Mouse (Mus musculus) MEL (cell line): ENCODE measurements around the gene Bptf. TPM values are rescaled to one million over a fixed set of nuclear protein-coding genes. Genes with fewer than 3 reads are reported as not detected.

Experiments used
- DNase-seq: peaks from one replicate; pipeline ENCODE4 v3.0.0; 2011; ENCODE audit warnings: low read depth, low spot score
- H3K27ac ChIP-seq: 2 replicates; pipeline ENCODE4 v1.5.1; 2012; ENCODE audit warnings: low read depth, mild to moderate bottlenecking, control low read depth, low read length, moderate library complexity; ENCODE audit not compliant: control insufficient read depth
- H3K27me3 ChIP-seq, 2 experiments: fragments of 150-350 bp in 1 of 2; sonication (generic) in 1 of 2; 2 replicates each; pipeline ENCODE4 v1.6.1; 2012; ENCODE audit warnings: low read length in 2 of 2, mild to moderate bottlenecking in 2 of 2, improper control_type of control experiment in 1 of 2, moderate library complexity in 1 of 2; ENCODE audit not compliant: insufficient read depth in 2 of 2, control insufficient read depth in 1 of 2
- H3K36me3 ChIP-seq, 2 experiments: 2 replicates each; pipeline ENCODE4 v1.6.1; 2012 to 2014; ENCODE audit warnings: low read length in 2 of 2, improper control_type of control experiment in 1 of 2, inconsistent platforms in 1 of 2, mild to moderate bottlenecking in 1 of 2; ENCODE audit not compliant: insufficient read depth in 2 of 2, control insufficient read depth in 1 of 2
- H3K4me1 ChIP-seq, 2 experiments: fragments of 150-350 bp in 1 of 2; sonication (generic) in 1 of 2; 2 replicates each; pipeline ENCODE4 v1.6.1; 2012; ENCODE audit warnings: low read length in 2 of 2, improper control_type of control experiment in 1 of 2, mild to moderate bottlenecking in 1 of 2; ENCODE audit not compliant: insufficient read depth in 2 of 2, control insufficient read depth in 1 of 2
- H3K4me3 ChIP-seq, 2 experiments: fragments of 150-350 bp in 1 of 2; sonication (generic) in 1 of 2; 2 replicates each; pipeline ENCODE4 v1.5.1; 2012; ENCODE audit warnings: low read depth in 2 of 2, low read length in 2 of 2, mild to moderate bottlenecking in 2 of 2, moderate library complexity in 2 of 2, control low read depth in 1 of 2, improper control_type of control experiment in 1 of 2; ENCODE audit not compliant: control insufficient read depth in 1 of 2, insufficient read depth in 1 of 2
- H3K79me2 ChIP-seq: 2 replicates; pipeline ENCODE4 v1.6.1; 2012; ENCODE audit warnings: mild to moderate bottlenecking, low read length, moderate library complexity; ENCODE audit not compliant: control insufficient read depth, poor library complexity, insufficient read depth
- H3K9ac ChIP-seq: 2 replicates; pipeline ENCODE4 v1.6.1; 2012; ENCODE audit warnings: low read depth, mild to moderate bottlenecking, control low read depth, low read length, moderate library complexity; ENCODE audit not compliant: control insufficient read depth, poor library complexity, severe bottlenecking
- H3K9me3 ChIP-seq: fragments of 150-350 bp; sonication (generic); replicated peaks from 2 replicates; pipeline ENCODE4 v1.6.1; 2012; ENCODE audit warnings: mild to moderate bottlenecking, low read length, improper control_type of control experiment, moderate library complexity; ENCODE audit not compliant: insufficient read depth
- E2F4 ChIP-seq: IDR thresholded peaks from 2 replicates; pipeline ENCODE4 v1.6.1; 2011; ENCODE audit warnings: low read depth, low read length, improper control_type of control experiment, borderline replicate concordance
- ELF1 ChIP-seq: IDR thresholded peaks from 2 replicates; pipeline ENCODE4 v1.6.1; 2014; ENCODE audit warnings: low read depth, mild to moderate bottlenecking, inconsistent platforms, low read length, improper control_type of control experiment, moderate library complexity
- EP300 ChIP-seq, 2 experiments: IDR thresholded peaks; 2 replicates each; pipeline ENCODE4 v1.6.1; 2011; ENCODE audit warnings: improper control_type of control experiment in 2 of 2, low read length in 2 of 2, low read depth in 1 of 2, mild to moderate bottlenecking in 1 of 2
- ETS1 ChIP-seq: IDR thresholded peaks from 2 replicates; pipeline ENCODE4 v1.6.1; 2012; ENCODE audit warnings: low read depth, mild to moderate bottlenecking, inconsistent platforms, low read length, improper control_type of control experiment, moderate library complexity
- GATA1 ChIP-seq: IDR thresholded peaks from 2 replicates; pipeline ENCODE4 v1.6.1; 2011; ENCODE audit warnings: low read depth, low read length, improper control_type of control experiment
- JUND ChIP-seq: IDR thresholded peaks from 2 replicates; pipeline ENCODE4 v1.6.1; 2011; ENCODE audit warnings: low read depth, mild to moderate bottlenecking, improper control_type of control experiment, low read length
- MAFK ChIP-seq: IDR thresholded peaks from 2 replicates; pipeline ENCODE4 v1.6.1; 2011; ENCODE audit warnings: low read depth, mild to moderate bottlenecking, low read length, improper control_type of control experiment, borderline replicate concordance
- MAX ChIP-seq: IDR thresholded peaks from 2 replicates; pipeline ENCODE4 v1.6.1; 2011; ENCODE audit warnings: low read length, improper control_type of control experiment
- MAZ ChIP-seq: IDR thresholded peaks from 2 replicates; pipeline ENCODE4 v1.6.1; 2012; ENCODE audit warnings: low read depth, mild to moderate bottlenecking, inconsistent platforms, low read length, improper control_type of control experiment
- MEF2A ChIP-seq: IDR thresholded peaks from 2 replicates; pipeline ENCODE4 v1.6.1; 2014; ENCODE audit warnings: low read depth, mild to moderate bottlenecking, inconsistent platforms, low read length, improper control_type of control experiment; ENCODE audit not compliant: poor library complexity, insufficient replicate concordance, severe bottlenecking; ENCODE audit errors: extremely low read depth
- MXI1 ChIP-seq: IDR thresholded peaks from 2 replicates; pipeline ENCODE4 v1.6.1; 2011; ENCODE audit warnings: mild to moderate bottlenecking, low read depth, low read length, improper control_type of control experiment
- MYB ChIP-seq: IDR thresholded peaks from 2 replicates; pipeline ENCODE4 v1.6.1; 2011; ENCODE audit warnings: mild to moderate bottlenecking, low read depth, low read length, improper control_type of control experiment
- MYC ChIP-seq: IDR thresholded peaks from 2 replicates; pipeline ENCODE4 v1.6.1; 2011; ENCODE audit warnings: low read depth, mild to moderate bottlenecking, low read length, improper control_type of control experiment, moderate library complexity
- POLR2AphosphoS2 ChIP-seq: IDR thresholded peaks from 2 replicates; pipeline ENCODE4 v1.6.1; 2011; ENCODE audit warnings: low read length, improper control_type of control experiment
- RAD21 ChIP-seq: IDR thresholded peaks from 2 replicates; pipeline ENCODE4 v1.6.1; 2011; ENCODE audit warnings: mild to moderate bottlenecking, low read depth, low read length, improper control_type of control experiment
- RCOR1 ChIP-seq: IDR thresholded peaks from 2 replicates; pipeline ENCODE4 v1.6.1; 2012; ENCODE audit warnings: low read depth, mild to moderate bottlenecking, inconsistent platforms, low read length, improper control_type of control experiment
- SMC3 ChIP-seq: IDR thresholded peaks from 2 replicates; pipeline ENCODE4 v1.6.1; 2011; ENCODE audit warnings: low read depth, low read length, improper control_type of control experiment
- TAL1 ChIP-seq: IDR thresholded peaks from 2 replicates; pipeline ENCODE4 v1.6.1; 2012; ENCODE audit warnings: mild to moderate bottlenecking, inconsistent platforms, low read length, moderate library complexity, mixed read lengths
- TBP ChIP-seq: IDR thresholded peaks from 2 replicates; pipeline ENCODE4 v1.8.0; 2011; ENCODE audit warnings: low read depth, low read length, improper control_type of control experiment
- TCF12 ChIP-seq: IDR thresholded peaks from 2 replicates; pipeline ENCODE4 v1.6.1; 2014; ENCODE audit warnings: low read depth, mild to moderate bottlenecking, inconsistent platforms, low read length, improper control_type of control experiment, moderate library complexity
- UBTF ChIP-seq: IDR thresholded peaks from 2 replicates; pipeline ENCODE4 v1.6.1; 2012; ENCODE audit warnings: low read depth, mild to moderate bottlenecking, inconsistent platforms, low read length, improper control_type of control experiment, moderate library complexity, borderline replicate concordance; ENCODE audit not compliant: insufficient read depth
- USF2 ChIP-seq, 2 experiments: IDR thresholded peaks; 2 replicates each; pipeline ENCODE4 v1.6.1; 2011 to 2012; ENCODE audit warnings: improper control_type of control experiment in 2 of 2, low read length in 2 of 2, borderline replicate concordance in 1 of 2, inconsistent platforms in 1 of 2, low read depth in 1 of 2, mild to moderate bottlenecking in 1 of 2; ENCODE audit not compliant: insufficient read depth in 1 of 2
- polyA plus RNA-seq, 2 experiments: library from polyadenylated mRNA; stranded (reverse) in 1 of 2; unstranded in 1 of 2; fragments of >175 nt in 1 of 2; fragments of >200 nt in 1 of 2; gene quantifications; 2 replicates each; pipeline versions ENCODE4 v1.2.1 to v1.2.4; 2012; ENCODE audit warnings: low replicate concordance in 2 of 2, low read depth in 1 of 2; ENCODE audit not compliant: insufficient read length in 2 of 2, insufficient read depth in 1 of 2, missing spikeins in 1 of 2
- total RNA-seq: library from RNA; depleted of rRNA; stranded (reverse); fragments of 300-350 nt; gene quantifications from 2 replicates; pipeline ENCODE4 v1.2.3, GENCODE M21; 2012

Gene Bptf
- total and polyA plus RNA-seq, 3 experiments: 27.5 to 55.4 (median 52.7) TPM

DNA sequence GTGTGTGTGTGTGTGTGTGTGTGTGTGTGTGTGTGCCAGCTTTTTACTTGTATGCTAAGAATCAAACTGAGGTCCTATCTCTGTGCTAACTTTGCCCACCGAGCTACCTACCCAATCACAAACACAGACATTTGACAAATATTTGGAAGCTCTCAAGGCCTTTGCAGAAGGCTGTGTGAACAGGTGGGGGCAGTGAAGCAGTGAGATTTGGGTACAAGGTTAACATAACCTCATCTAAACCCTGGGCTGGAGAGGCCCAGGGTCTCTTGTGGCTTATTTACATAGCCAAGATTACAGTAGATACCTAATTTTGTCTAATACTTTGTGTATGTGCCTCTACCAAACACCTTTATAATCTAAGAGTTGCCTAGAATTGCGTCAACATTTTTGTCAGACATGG lies 10.5 kb upstream of the Bptf start:
- H3K27ac ChIP-seq: no peak overlapping the region
- no peak for DNase-seq
- TF ChIP-seq MXI1 (no peak), EP300 (IDR thresholded peaks at IDR 0.05; ENCODE audit: low read depth in 1 of 2, low read length in 2 of 2) (no peak), MAX (no peak), UBTF (no peak), ETS1 (no peak)
- H3K9me3 ChIP-seq: no peaks in the 10 kb centered on the region
- H3K36me3 ChIP-seq: no peaks in the 10 kb centered on the region
- H3K4me1 ChIP-seq: no peaks in the 10 kb centered on the region
- H3K4me3 ChIP-seq: no peak overlapping the region
- no peaks in the 10 kb centered on the region for H3K27me3 ChIP-seq
- no peak overlapping the region for H3K9ac ChIP-seq
- H3K79me2 ChIP-seq: no peaks in the 10 kb centered on the region

- Histone ChIP-seq H3K9me3 (no peaks in the 10 kb centered on the region), H3K27ac (no peak overlapping the region), H3K36me3 (no peaks in the 10 kb centered on the region), H3K9ac (no peak overlapping the region), H3K4me3 (peak overlapping the region in 1 of 2 experiments; percentile 13; a peak in 1 of 4 replicates), H3K4me1 (no peaks in the 10 kb centered on the region), H3K79me2 (no peaks in the 10 kb centered on the region), H3K27me3 (no peaks in the 10 kb centered on the region)
- TF ChIP-seq USF2 (IDR thresholded peaks at IDR 0.05; ENCODE audit: borderline replicate concordance in 1 of 2, insufficient read depth in 1 of 2, low read depth in 1 of 2, low read length in 2 of 2) (no peak), TAL1 (no peak), MYB (no peak), POLR2AphosphoS2 (no peak), ELF1 (no peak), TCF12 (no peak), RAD21 (no peak), E2F4 (no peak), SMC3 (no peak), MEF2A (no peak), EP300 (IDR thresholded peaks at IDR 0.05; ENCODE audit: low read depth in 1 of 2, low read length in 2 of 2) (no peak), MAFK (no peak), GATA1 (no peak), MYC (no peak), JUND (no peak), TBP (no peak), RCOR1 (no peak), MAZ (no peak)
- DNase-seq: no peak
Measured at GRCm38 (mm10) chr11:107140756-107141155, 8.8 kb upstream of the Bptf start.
